Mouse (Mus musculus) midbrain, embryonic 14.5 days (tissue): Measurements from ENCODE around the gene Tnrc6a. TPM values are rescaled to one million over a fixed set of nuclear protein-coding genes. Genes with fewer than 3 reads are reported as not detected.

Experiments
- ATAC-seq: fragments of 200-750 bp; cut with Nextera tagmentation; 2 replicates; pipeline ENCODE4 v1.8.0; 2017; ENCODE audit warnings: moderate number of reproducible peaks, moderate library complexity; ENCODE audit not compliant: low FRiP score, low TSS enrichment
- DNase-seq: peaks from one replicate; pipeline ENCODE4 v3.0.0-alpha.2; 2015
- H3K27ac ChIP-seq: fragments of 300-500 bp; sonication (generic); replicated peaks from 2 replicates; pipeline ENCODE4 v1.5.1; 2014; ENCODE audit warnings: mild to moderate bottlenecking, low read depth, low read length, moderate library complexity
- H3K27me3 ChIP-seq: fragments of 300-500 bp; sonication (generic); 2 replicates; pipeline ENCODE4 v1.6.1; 2014; ENCODE audit warnings: low read length, control low read depth, mixed read lengths; ENCODE audit not compliant: control insufficient read depth, insufficient read depth
- H3K36me3 ChIP-seq: fragments of 300-500 bp; sonication (generic); 2 replicates; pipeline ENCODE4 v1.6.1; 2014; ENCODE audit warnings: low read length, control low read depth; ENCODE audit not compliant: control insufficient read depth, insufficient read depth
- H3K4me1 ChIP-seq: fragments of 300-500 bp; sonication (generic); 2 replicates; pipeline ENCODE4 v1.6.1; 2014; ENCODE audit warnings: mild to moderate bottlenecking, antibody characterized with exemption, low read length, control low read depth; ENCODE audit not compliant: control insufficient read depth, insufficient read depth
- H3K4me2 ChIP-seq: fragments of 300-500 bp; sonication (generic); 2 replicates; pipeline ENCODE4 v1.6.1; 2014; ENCODE audit warnings: mild to moderate bottlenecking, low read length, moderate library complexity
- H3K4me3 ChIP-seq: fragments of 300-500 bp; sonication (generic); replicated peaks from 2 replicates; pipeline ENCODE4 v1.5.1; 2014; ENCODE audit warnings: low read depth, low read length
- H3K9ac ChIP-seq: fragments of 300-500 bp; sonication (generic); replicated peaks from 2 replicates; pipeline ENCODE4 v1.6.1; 2014; ENCODE audit warnings: mild to moderate bottlenecking, low read length, moderate library complexity
- H3K9me3 ChIP-seq: fragments of 300-500 bp; sonication (generic); 2 replicates; pipeline ENCODE4 v1.6.1; 2016; ENCODE audit warnings: low read length, control low read depth, mixed read lengths; ENCODE audit not compliant: control insufficient read depth
- WGBS: fragments of 180-500 bp; shearing (Covaris S2); extraction: QIAGEN DNeasy Blood & Tissue Kit; methylation state at CpG from one replicate; pipeline ENCODE4 v1.1.7; 2014; 5-methylcytosine and 5-hydroxymethylcytosine counted together
- polyA plus RNA-seq: library from polyadenylated mRNA; unstranded; fragments of >200 nt; fragmentation: Nextera tagmentation; extraction: Ambion mirVana; gene quantifications from 2 replicates; pipeline ENCODE4 v1.2.1, GENCODE M21; 2014

Gene Tnrc6a
- polyA plus RNA-seq, 1 experiment from 2014 or later: 50.0 TPM

GRCm38 (mm10) chr7:123129061-123129460, 5.4 kb downstream of the Tnrc6a start:
- ATAC-seq (no peak), DNase-seq (no peak)
- H3K9me3 ChIP-seq: no peaks in the 10 kb centered on the region
- WGBS: 88% methylated on average over 2 of the region's 2 CpGs
- H3K27me3 ChIP-seq: no peaks in the 10 kb centered on the region
- H3K4me2 ChIP-seq: no peak overlapping the region
- H3K4me1 ChIP-seq: peaks cover 20% of the 10 kb centered on the region
- H3K36me3 ChIP-seq: peaks cover 5% of the 10 kb centered on the region; the same call in 1 of the 2 replicates
- H3K9ac ChIP-seq: no peak overlapping the region
- no peak overlapping the region for H3K27ac ChIP-seq
- no peak overlapping the region for H3K4me3 ChIP-seq

- Histone ChIP-seq H3K4me1 (peaks cover 16% of the 10 kb centered on the region), H3K9ac (no peak overlapping the region), H3K27ac (no peak overlapping the region), H3K36me3 (peaks cover 5% of the 10 kb centered on the region; the same call in 1 of the 2 replicates), H3K9me3 (no peaks in the 10 kb centered on the region), H3K4me2 (no peak overlapping the region), H3K4me3 (no peak overlapping the region), H3K27me3 (no peaks in the 10 kb centered on the region)
- WGBS: 52% methylated on average over 2 of the region's 2 CpGs
- DNase-seq (no peak), ATAC-seq (no peak)
Measured at GRCm38 (mm10) chr7:123130198-123130597, 6.5 kb downstream of the Tnrc6a start.

GRCm38 (mm10) chr7:123132401-123132800, 8.7 kb downstream of the Tnrc6a start:
- Histone ChIP-seq H3K27ac (no peak overlapping the region), H3K4me2 (no peak overlapping the region), H3K4me1 (peaks cover 3% of the 10 kb centered on the region; the same call in 1 of the 2 replicates), H3K4me3 (no peak overlapping the region), H3K9me3 (no peaks in the 10 kb centered on the region), H3K27me3 (no peaks in the 10 kb centered on the region), H3K9ac (no peak overlapping the region), H3K36me3 (peaks cover 4% of the 10 kb centered on the region)
- 80% methylated on average over 2 of the region's 2 CpGs for WGBS
- DNase-seq (no peak), ATAC-seq (no peak)

- no peak overlapping the region for H3K4me2 ChIP-seq
- no peak for ATAC-seq
- H3K27me3 ChIP-seq: no peaks in the 10 kb centered on the region
- 72% methylated on average over 2 of the region's 2 CpGs for WGBS
- no peaks in the 10 kb centered on the region for H3K4me1 ChIP-seq
- no peak overlapping the region for H3K4me3 ChIP-seq
- H3K9me3 ChIP-seq: no peaks in the 10 kb centered on the region
- no peak overlapping the region for H3K9ac ChIP-seq
- no peak overlapping the region for H3K27ac ChIP-seq
- H3K36me3 ChIP-seq: peaks cover 4% of the 10 kb centered on the region; the same call in 1 of the 2 replicates
- no peak for DNase-seq
Measured at GRCm38 (mm10) chr7:123134876-123135275, 11.2 kb downstream of the Tnrc6a start.

- H3K9me3 ChIP-seq: no peaks in the 10 kb centered on the region
- whole genome bisulfite sequencing: 86% methylated on average over 3 of the region's 3 CpGs
Measured at GRCm38 (mm10) chr7:123135655-123136054, 12.0 kb downstream of the Tnrc6a start.

GRCm38 (mm10) chr7:123138001-123138400, 14.3 kb downstream of the Tnrc6a start:
- H3K9me3 ChIP-seq: no peaks in the 10 kb centered on the region
- WGBS: 76% methylated on average over 4 of the region's 4 CpGs
- no peak overlapping the region for H3K27ac ChIP-seq
- H3K36me3 ChIP-seq: peaks cover 4% of the 10 kb centered on the region; the same call in 1 of the 2 replicates
- no peaks in the 10 kb centered on the region for H3K27me3 ChIP-seq
- H3K4me2 ChIP-seq: no peak overlapping the region
- ATAC-seq (no peak), DNase-seq (no peak)
- no peaks in the 10 kb centered on the region for H3K4me1 ChIP-seq
- H3K9ac ChIP-seq: no peak overlapping the region
- no peak overlapping the region for H3K4me3 ChIP-seq

More at GRCm38 (mm10) chr7:123135655-123136054, 12.0 kb downstream of the Tnrc6a start:
- ATAC-seq: no peak
- H3K4me1 ChIP-seq: no peaks in the 10 kb centered on the region
- no peak overlapping the region for H3K4me3 ChIP-seq
- DNase-seq: no peak
- H3K36me3 ChIP-seq: peaks cover 4% of the 10 kb centered on the region; the same call in 1 of the 2 replicates
- no peak overlapping the region for H3K4me2 ChIP-seq
- H3K27me3 ChIP-seq: no peaks in the 10 kb centered on the region
- H3K27ac ChIP-seq: no peak overlapping the region
- no peak overlapping the region for H3K9ac ChIP-seq

GRCm38 (mm10) chr7:123146141-123146846, 22.6 kb downstream of the Tnrc6a start:
- H3K4me3 ChIP-seq: no peak overlapping the region
- no peaks in the 10 kb centered on the region for H3K27me3 ChIP-seq
- H3K9me3 ChIP-seq: no peaks in the 10 kb centered on the region
- H3K4me1 ChIP-seq: no peaks in the 10 kb centered on the region
- H3K27ac ChIP-seq: no peak overlapping the region
- DNase-seq: no peak
- no peak overlapping the region for H3K4me2 ChIP-seq
- 96% methylated on average over 10 of the region's 10 CpGs for WGBS
- ATAC-seq: no peak
- peaks cover 10% of the 10 kb centered on the region for H3K36me3 ChIP-seq
- no peak overlapping the region for H3K9ac ChIP-seq

- Histone ChIP-seq H3K27me3 (no peaks in the 10 kb centered on the region), H3K9ac (no peak overlapping the region), H3K4me1 (no peaks in the 10 kb centered on the region), H3K36me3 (peaks cover 16% of the 10 kb centered on the region), H3K4me2 (no peak overlapping the region), H3K4me3 (no peak overlapping the region), H3K9me3 (no peaks in the 10 kb centered on the region), H3K27ac (no peak overlapping the region)
- 96% methylated on average over 2 of the region's 2 CpGs for WGBS
- ATAC-seq (no peak), DNase-seq (no peak)
Measured at GRCm38 (mm10) chr7:123147787-123148186, 24.1 kb downstream of the Tnrc6a start.

- Histone ChIP-seq H3K27me3 (no peaks in the 10 kb centered on the region), H3K27ac (no peak overlapping the region), H3K36me3 (peaks cover 19% of the 10 kb centered on the region), H3K9ac (no peak overlapping the region), H3K4me3 (no peak overlapping the region), H3K4me1 (no peaks in the 10 kb centered on the region), H3K4me2 (no peak overlapping the region), H3K9me3 (no peaks in the 10 kb centered on the region)
- 93% methylated on average over 9 of the region's 9 CpGs for WGBS
- ATAC-seq (no peak), DNase-seq (no peak)
Measured at GRCm38 (mm10) chr7:123148935-123149334, 25.2 kb downstream of the Tnrc6a start.
